Mouse (Mus musculus) hindbrain, embryonic 10.5 days (tissue): ENCODE results near the gene Irgc1. TPM values are rescaled to one million over a fixed set of nuclear protein-coding genes. Genes with fewer than 3 reads are reported as not detected.

Experiments
- DNase-seq: peaks from one replicate; pipeline ENCODE4 v3.0.0-alpha.2; 2017; ENCODE audit warnings: low spot score
- H3K27ac ChIP-seq: fragments of 300-500 bp; sonication (generic); 2 replicates; pipeline ENCODE4 v1.5.1; 2016; ENCODE audit warnings: mild to moderate bottlenecking, moderate library complexity
- H3K27me3 ChIP-seq: fragments of 300-500 bp; sonication (generic); 2 replicates; pipeline ENCODE4 v1.6.1; 2016; ENCODE audit warnings: mild to moderate bottlenecking; ENCODE audit not compliant: poor library complexity, insufficient read depth, severe bottlenecking
- H3K36me3 ChIP-seq: fragments of 300-500 bp; sonication (generic); 2 replicates; pipeline ENCODE4 v1.6.1; 2016; ENCODE audit warnings: mild to moderate bottlenecking, moderate library complexity
- H3K4me1 ChIP-seq: fragments of 300-500 bp; sonication (generic); replicated peaks from 2 replicates; pipeline ENCODE4 v1.6.1; 2016; ENCODE audit warnings: mild to moderate bottlenecking
- H3K4me3 ChIP-seq: fragments of 300-500 bp; sonication (generic); 2 replicates; pipeline ENCODE4 v1.5.1; 2016; ENCODE audit warnings: mild to moderate bottlenecking, moderate library complexity
- H3K9me3 ChIP-seq: fragments of 300-500 bp; sonication (generic); 2 replicates; pipeline ENCODE4 v1.6.1; 2016; ENCODE audit warnings: mild to moderate bottlenecking, moderate library complexity
- WGBS: fragments of 180-500 bp; shearing (Covaris S2); methylation state at CpG from one replicate; pipeline ENCODE4 v1.1.7; 2016; 5-methylcytosine and 5-hydroxymethylcytosine counted together
- polyA plus RNA-seq: library from polyadenylated mRNA; unstranded; fragments of >200 nt; fragmentation: Nextera tagmentation; extraction: Ambion mirVana; gene quantifications from 2 replicates; pipeline ENCODE4 v1.2.1, GENCODE M21; 2016

The Irgc1 gene
- polyA plus RNA-seq, 1 experiment from 2014 or later, result not detected

DNA sequence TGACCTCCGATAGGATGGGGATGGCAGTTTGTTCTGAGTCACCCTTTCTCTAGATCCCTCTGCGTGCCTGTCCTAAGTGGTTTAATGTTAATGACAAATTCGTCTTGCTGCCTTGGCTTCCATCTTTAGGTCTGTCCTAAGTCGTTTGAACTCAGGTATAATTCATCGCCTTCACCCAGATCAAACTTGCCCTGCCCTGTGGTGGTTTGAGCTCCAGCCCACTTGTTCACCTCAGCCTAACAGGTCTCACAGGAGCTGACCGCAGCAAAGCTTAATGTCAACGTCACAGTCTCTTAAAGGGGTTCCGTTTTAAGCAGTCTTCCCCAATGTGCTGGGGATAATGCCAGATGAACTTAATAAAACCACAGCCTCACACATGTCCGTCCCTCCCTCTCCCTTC, 26.2 kb downstream of the Irgc1 start:
- DNase-seq, result no peak
- Histone ChIP-seq H3K27me3 (no peaks in the 10 kb centered on the region), H3K27ac (no peak overlapping the region), H3K36me3 (peaks cover 28% of the 10 kb centered on the region), H3K4me3 (no peak overlapping the region), H3K4me1 (peaks cover 26% of the 10 kb centered on the region), H3K9me3 (no peaks in the 10 kb centered on the region)
- 88% methylated on average over 9 of the region's 9 CpGs for WGBS

DNA sequence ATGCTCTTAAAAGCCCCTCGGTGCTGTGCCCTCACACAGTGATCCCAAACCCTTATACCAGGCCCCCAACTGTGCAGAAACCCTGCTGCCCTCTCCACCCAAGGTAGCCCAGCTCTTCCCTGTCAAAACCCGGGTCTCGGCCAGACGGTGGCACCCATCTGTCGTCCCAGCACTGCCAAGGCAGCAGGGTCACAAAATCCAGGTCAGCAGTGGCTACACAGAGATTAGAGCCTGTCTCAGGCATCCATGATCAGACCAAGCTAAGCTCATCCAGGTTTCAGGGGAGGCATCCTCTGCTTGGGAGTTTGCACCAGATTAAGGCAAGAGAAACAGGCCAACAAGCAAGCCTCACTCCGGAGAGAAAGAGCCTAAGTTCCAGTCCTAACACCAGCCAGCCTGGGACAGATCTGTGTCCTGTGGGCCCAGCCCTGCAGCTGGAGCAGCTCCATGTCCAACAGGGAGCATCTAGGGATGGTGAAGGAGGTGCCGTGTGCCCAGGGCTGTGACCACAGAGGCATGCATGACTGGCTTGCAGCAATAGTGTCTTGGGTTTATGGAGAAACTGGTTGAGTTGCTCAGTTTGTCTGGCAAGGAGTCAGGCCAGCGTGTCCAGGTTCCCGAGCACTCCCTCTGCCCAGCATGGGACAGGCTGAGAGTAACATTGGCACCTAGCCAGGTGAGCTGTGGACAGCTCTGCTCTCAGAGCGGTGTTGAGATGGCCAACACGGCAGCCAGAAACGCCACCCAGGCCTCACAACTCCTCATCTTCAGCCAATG, 28.0 kb downstream of the Irgc1 start:
- no peaks in the 10 kb centered on the region for H3K9me3 ChIP-seq
- no peak overlapping the region for H3K4me3 ChIP-seq
- WGBS, result 85% methylated on average over 12 of the region's 12 CpGs
- peaks cover 40% of the 10 kb centered on the region for H3K36me3 ChIP-seq
- no peaks in the 10 kb centered on the region for H3K27me3 ChIP-seq
- DNase-seq, result no peak
- H3K27ac ChIP-seq, result no peak overlapping the region
- H3K4me1 ChIP-seq, result peaks cover 44% of the 10 kb centered on the region

DNA sequence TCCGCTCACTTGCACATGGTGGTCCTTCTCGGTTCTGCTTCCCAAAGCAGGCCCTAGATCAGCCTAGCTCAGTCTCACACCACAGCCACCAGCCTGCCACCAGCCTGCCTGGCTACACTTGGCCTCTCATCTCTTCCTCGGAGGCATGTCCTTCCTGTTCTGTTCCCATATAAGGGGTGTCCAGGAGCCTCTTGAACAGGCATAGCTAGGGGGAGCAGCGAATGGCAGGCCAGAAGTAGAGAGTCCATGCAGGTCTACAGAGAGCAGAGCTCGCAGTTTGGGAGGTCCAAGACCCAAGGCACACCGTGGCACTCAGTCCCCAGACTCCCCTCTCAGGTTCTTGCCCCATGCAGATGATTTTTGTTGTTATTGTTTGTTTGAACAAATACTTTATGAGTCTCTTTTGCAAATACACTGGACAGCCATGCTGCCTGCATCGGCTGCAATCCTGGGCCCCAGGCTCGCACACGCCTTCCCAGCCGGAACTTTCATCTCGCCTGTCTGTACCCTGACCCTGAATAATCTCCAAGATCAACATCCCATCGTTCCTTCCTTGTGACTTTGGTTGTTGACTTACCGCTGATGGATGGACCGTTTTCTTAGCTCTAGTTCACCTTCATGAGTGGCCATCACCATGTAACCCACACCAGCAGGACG, 28.9 kb downstream of the Irgc1 start:
- peak overlapping the region; percentile 85 for H3K27ac ChIP-seq
- H3K27me3 ChIP-seq, result no peaks in the 10 kb centered on the region
- no peaks in the 10 kb centered on the region for H3K9me3 ChIP-seq
- 92% methylated on average over 15 of the region's 15 CpGs for WGBS
- no peak for DNase-seq
- H3K4me1 ChIP-seq, result peaks cover 53% of the 10 kb centered on the region
- H3K36me3 ChIP-seq, result peaks cover 40% of the 10 kb centered on the region
- no peak overlapping the region for H3K4me3 ChIP-seq

DNA sequence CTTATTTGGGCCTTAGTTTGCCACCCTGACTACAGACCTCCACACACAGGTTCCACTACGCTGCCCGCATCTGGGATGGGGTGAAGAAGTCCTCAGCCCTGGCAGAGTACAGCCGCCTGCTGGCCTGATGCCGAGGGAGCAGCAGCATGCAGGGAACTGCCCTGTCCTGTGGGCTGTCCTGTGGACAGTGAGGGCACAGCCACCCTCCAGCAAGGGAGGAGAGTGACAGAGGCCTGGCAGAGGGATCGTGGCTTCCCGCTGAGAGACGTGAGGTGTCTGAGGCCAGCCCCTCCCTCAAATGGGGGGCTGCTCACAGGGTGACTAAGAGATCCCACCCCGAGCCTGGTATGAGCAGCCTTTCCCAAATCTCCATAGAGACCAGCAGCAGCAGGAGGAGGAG, 29.8 kb downstream of the Irgc1 start:
- 0 out of 2 replicates have a peak overlapping the region, but pooled peaks have one; percentile 1 for H3K4me3 ChIP-seq
- peaks cover 43% of the 10 kb centered on the region for H3K36me3 ChIP-seq
- H3K27me3 ChIP-seq, result no peaks in the 10 kb centered on the region
- H3K9me3 ChIP-seq, result no peaks in the 10 kb centered on the region
- WGBS, result 59% methylated on average over 8 of the region's 8 CpGs
- peaks cover 62% of the 10 kb centered on the region for H3K4me1 ChIP-seq
- DNase-seq, result peak; percentile 14
- peak overlapping the region; percentile 85 for H3K27ac ChIP-seq

DNA sequence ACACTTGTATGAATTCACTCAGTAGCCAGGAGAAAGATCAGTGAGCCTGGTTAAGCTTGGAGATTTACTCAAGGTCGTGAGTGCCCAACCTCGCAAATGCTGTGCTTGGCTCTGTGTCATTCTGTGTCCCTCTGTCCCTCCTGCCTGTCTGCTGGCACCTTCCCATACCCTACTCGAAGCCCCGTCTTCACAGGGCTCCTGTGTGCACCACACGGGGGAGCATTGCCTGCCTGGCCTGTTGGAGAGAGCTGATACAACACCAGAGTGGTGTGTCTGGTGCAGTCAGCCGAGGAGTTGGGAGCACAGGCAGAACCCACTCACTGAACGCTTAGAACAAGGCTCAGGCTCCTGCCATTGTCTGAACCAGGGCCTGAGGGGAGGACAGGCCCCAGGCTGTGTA, 30.4 kb downstream of the Irgc1 start:
- Histone ChIP-seq H3K27me3 (no peaks in the 10 kb centered on the region), H3K27ac (peak overlapping the region; percentile 85), H3K36me3 (peaks cover 49% of the 10 kb centered on the region), H3K9me3 (no peaks in the 10 kb centered on the region), H3K4me1 (peaks cover 65% of the 10 kb centered on the region), H3K4me3 (no peak overlapping the region)
- 56% methylated on average over 7 of the region's 7 CpGs for WGBS
- peak; percentile 17 for DNase-seq

DNA sequence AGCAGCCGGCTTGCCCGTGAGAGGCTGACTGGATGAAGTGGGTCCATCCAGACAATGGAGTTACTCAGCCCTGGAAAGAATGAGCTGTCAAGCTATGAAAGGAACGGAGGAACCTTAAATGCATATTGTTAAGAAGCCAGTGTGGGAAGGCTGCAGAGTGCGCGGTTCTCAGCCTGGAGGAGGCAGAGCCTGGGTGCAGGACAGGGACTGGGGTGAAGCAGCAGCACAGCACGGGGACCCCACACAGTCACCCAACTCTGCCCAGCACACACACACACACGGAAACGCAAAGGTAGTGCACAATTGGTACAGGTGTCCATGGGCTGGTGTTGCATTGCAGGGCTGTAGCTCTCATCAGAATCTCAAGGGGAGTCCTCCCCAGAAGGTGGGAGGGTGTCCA, 32.5 kb downstream of the Irgc1 start:
- H3K27me3 ChIP-seq, result no peaks in the 10 kb centered on the region
- no peaks in the 10 kb centered on the region for H3K9me3 ChIP-seq
- H3K27ac ChIP-seq, result peak overlapping the region; percentile 83
- peaks cover 64% of the 10 kb centered on the region for H3K4me1 ChIP-seq
- peak; percentile 29 for DNase-seq
- peaks cover 66% of the 10 kb centered on the region for H3K36me3 ChIP-seq
- peak overlapping the region; percentile 26 for H3K4me3 ChIP-seq
- 40% methylated on average over 8 of the region's 8 CpGs for WGBS

DNA sequence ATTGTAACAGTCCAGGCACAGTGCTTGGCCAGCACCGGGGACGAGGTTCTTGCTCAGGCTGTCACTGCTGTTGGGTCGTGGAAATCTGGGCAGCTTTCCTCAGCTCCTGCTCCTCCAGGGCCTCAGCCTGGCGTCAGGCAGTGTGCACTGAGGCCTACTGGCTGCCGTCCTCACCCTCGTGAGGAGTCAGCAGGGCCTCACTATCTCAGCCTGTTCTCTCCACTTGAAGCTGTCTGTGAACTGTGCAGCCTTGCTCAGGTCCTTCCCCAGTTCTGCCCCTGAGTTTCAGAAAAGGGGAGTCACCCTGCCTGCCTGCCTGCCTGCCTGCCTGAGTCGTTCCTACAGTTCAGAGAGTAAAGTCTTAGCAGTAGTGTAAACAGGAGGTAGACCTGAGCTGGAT, 36.8 kb downstream of the Irgc1 start:
- H3K4me1 ChIP-seq, result peaks cover 36% of the 10 kb centered on the region
- H3K27me3 ChIP-seq, result no peaks in the 10 kb centered on the region
- H3K27ac ChIP-seq, result no peak overlapping the region
- H3K9me3 ChIP-seq, result peaks cover 6% of the 10 kb centered on the region; the same call in 1 of the 2 replicates
- WGBS, result 78% methylated on average over 7 of the region's 7 CpGs
- H3K36me3 ChIP-seq, result peaks cover 53% of the 10 kb centered on the region
- DNase-seq, result no peak
- H3K4me3 ChIP-seq, result no peak overlapping the region

DNA sequence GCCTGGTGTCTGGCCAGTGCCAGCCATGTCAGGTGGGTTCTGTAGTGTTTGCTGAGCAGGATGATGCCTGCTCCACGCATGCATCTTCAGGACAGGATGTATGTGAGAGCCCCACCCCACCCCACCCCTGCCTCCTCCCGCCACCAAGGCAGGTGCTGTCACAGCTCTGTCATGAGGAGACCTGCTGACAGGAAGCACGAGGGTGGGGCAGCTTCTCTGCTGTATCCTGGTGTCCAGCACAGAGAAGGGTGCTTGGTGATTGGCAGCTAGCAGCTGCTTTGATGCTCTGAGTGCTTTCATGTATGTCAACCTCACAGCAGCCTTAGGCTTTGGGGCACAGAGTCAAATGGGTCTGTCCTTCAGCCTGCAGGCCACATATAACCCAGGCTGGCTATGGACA, 38.5 kb downstream of the Irgc1 start:
- Histone ChIP-seq H3K4me1 (peaks cover 20% of the 10 kb centered on the region), H3K36me3 (peaks cover 61% of the 10 kb centered on the region), H3K9me3 (peaks cover 6% of the 10 kb centered on the region; the same call in 1 of the 2 replicates), H3K27me3 (no peaks in the 10 kb centered on the region), H3K4me3 (no peak overlapping the region), H3K27ac (no peak overlapping the region)
- 91% methylated on average over 3 of the region's 3 CpGs for WGBS
- DNase-seq, result no peak

DNA sequence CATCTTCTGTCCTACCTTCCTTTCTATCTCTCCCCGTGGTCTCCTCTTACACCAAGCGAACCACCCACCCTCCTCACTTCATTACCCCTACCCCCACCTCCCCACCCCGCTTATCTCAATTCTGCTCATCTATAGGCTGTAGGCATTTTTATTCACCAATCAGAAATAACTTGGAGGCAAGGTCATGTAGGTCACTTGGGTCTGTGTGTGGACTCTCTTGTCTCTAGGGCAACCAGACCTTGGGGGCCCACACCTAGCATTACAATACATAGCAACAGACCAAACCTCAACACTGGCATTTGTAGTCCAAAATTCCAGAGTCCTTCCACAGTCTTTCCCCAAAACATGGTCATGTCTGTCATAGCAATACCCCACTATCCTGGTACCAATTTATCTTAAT, 41.3 kb downstream of the Irgc1 start:
- Histone ChIP-seq H3K27me3 (no peaks in the 10 kb centered on the region), H3K36me3 (peaks cover 71% of the 10 kb centered on the region), H3K4me1 (peaks cover 5% of the 10 kb centered on the region; the same call in 1 of the 2 replicates), H3K4me3 (no peak overlapping the region), H3K27ac (no peak overlapping the region), H3K9me3 (peaks cover 6% of the 10 kb centered on the region; the same call in 1 of the 2 replicates)
- no peak for DNase-seq
- 79% methylated on average over 3 of the region's 3 CpGs for WGBS

DNA sequence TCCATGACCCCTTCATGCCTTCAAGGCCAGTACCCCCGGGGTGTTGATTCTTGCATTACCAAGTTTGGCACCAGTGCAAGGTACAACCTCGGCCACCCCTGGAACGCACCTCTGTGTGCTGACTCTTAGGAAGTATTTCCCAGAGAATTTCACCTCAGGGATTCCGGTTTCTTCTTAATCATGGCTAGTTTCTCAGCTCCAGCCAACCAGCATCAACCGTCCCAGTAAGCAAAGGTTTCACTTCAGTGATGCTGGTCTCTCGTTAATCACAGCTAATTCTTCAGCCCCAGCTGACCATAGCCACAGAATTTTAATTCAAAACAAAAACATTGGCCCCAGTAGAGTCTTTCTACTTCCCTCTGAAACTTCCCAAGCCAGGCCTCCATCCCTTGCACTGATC, 42.0 kb downstream of the Irgc1 start:
- DNase-seq, result no peak
- Histone ChIP-seq H3K36me3 (peaks cover 71% of the 10 kb centered on the region), H3K4me3 (no peak overlapping the region), H3K4me1 (peaks cover 5% of the 10 kb centered on the region; the same call in 1 of the 2 replicates), H3K27me3 (no peaks in the 10 kb centered on the region), H3K27ac (no peak overlapping the region), H3K9me3 (peaks cover 6% of the 10 kb centered on the region; the same call in 1 of the 2 replicates)
- 93% methylated on average over 6 of the region's 6 CpGs for WGBS

DNA sequence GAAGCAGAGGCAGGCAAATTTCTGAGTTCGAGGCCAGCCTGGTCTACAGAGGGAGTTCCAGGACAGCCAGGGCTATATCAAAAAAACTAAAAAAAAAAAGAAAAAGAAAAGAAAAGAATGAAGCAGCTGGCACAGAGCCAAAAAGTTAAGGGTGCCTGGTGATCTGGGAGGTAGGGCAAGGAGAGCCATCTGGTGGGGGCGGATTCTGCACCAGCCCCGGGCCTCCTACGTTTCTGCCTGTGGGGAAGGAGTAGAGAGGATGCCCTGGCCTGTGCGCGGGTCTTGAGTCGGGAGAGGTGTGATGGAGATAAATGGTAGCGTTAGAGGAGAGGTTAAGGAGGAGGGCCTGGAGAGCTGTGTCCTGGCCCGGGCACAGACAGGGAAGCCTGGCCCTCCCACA, 43.9 kb downstream of the Irgc1 start:
- peaks cover 5% of the 10 kb centered on the region; the same call in 1 of the 2 replicates for H3K4me1 ChIP-seq
- H3K9me3 ChIP-seq, result peaks cover 6% of the 10 kb centered on the region; the same call in 1 of the 2 replicates
- H3K36me3 ChIP-seq, result peaks cover 80% of the 10 kb centered on the region
- H3K27me3 ChIP-seq, result no peaks in the 10 kb centered on the region
- no peak overlapping the region for H3K27ac ChIP-seq
- DNase-seq, result no peak
- WGBS, result 96% methylated on average over 9 of the region's 9 CpGs
- no peak overlapping the region for H3K4me3 ChIP-seq

DNA sequence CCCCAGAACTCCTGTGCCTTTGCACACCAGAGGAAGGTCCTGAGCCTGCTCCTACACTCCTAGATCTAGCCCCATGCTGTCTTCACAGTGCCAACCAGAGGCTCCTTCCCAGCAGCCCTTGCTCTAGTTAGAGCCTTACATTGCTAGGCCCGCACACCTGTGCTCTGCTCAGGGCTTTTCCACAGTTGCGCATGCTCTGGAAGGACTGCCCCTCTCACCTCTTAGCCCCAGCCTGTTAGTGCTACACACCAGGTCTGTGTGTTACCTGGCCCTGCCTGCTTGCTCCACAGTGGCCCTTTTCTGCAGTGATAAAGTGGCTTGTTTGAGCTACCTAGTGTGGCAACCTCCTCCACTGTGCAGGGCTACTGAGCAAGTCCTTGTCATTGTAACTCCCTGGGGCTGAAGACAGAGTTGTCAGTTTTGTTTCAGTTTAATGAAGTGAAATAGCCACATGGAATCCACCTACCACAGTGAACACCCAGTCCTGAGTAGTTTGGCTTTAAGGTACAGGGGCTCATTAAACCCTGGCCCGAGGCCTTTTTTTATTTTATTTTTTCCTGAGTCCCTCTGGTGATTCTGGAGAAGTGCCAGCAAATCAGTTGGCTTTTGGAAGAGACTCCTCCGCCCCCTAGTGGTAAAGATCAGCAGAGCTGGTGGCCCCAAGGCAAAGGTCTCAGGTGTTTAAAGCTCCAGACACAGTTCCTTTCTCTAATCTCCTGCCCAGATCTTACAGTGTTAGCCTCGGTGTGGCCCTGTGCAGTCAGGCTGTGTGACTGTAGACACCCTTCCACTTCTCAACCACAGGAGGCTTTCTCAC, 45.4 kb downstream of the Irgc1 start:
- no peaks in the 10 kb centered on the region for H3K27me3 ChIP-seq
- WGBS, result 53% methylated on average over 5 of the region's 5 CpGs
- peaks cover 82% of the 10 kb centered on the region for H3K36me3 ChIP-seq
- H3K4me3 ChIP-seq, result no peak overlapping the region
- no peak overlapping the region for H3K27ac ChIP-seq
- peaks cover 7% of the 10 kb centered on the region for H3K9me3 ChIP-seq
- peaks cover 5% of the 10 kb centered on the region; the same call in 1 of the 2 replicates for H3K4me1 ChIP-seq
- peak; percentile 62 for DNase-seq
